Mouse (Mus musculus) forebrain, embryonic 15.5 days (tissue): ENCODE measurements at regions not wholly inside any gene's neighbourhood (a gene's known extent, or its start where the extent isn't known, plus 50 kb on each side); places are given as distances from the start of the nearest gene placed in this dataset.
A peak's percentile ranks its signal among the peaks of the same experiment; 100 is the strongest.

Experiments
- ATAC-seq: fragments of 200-750 bp; cut with Nextera tagmentation; replicated peaks from 2 replicates; pipeline ENCODE4 v1.8.0; 2017; ENCODE audit warnings: mild to moderate bottlenecking, moderate TSS enrichment, moderate library complexity
- H3K27ac ChIP-seq: fragments of 300-500 bp; sonication (generic); replicated peaks from 2 replicates; pipeline ENCODE4 v1.5.1; 2015; ENCODE audit warnings: mild to moderate bottlenecking, inconsistent platforms
- H3K27me3 ChIP-seq: fragments of 300-500 bp; sonication (generic); 2 replicates; pipeline ENCODE4 v1.6.1; 2015; ENCODE audit warnings: inconsistent platforms
- H3K36me3 ChIP-seq: fragments of 300-500 bp; sonication (generic); 2 replicates; pipeline ENCODE4 v1.6.1; 2015; ENCODE audit warnings: mild to moderate bottlenecking, inconsistent platforms
- H3K4me1 ChIP-seq: fragments of 300-500 bp; sonication (generic); 2 replicates; pipeline ENCODE4 v1.6.1; 2015; ENCODE audit warnings: inconsistent platforms
- H3K4me2 ChIP-seq: fragments of 300-500 bp; sonication (generic); replicated peaks from 2 replicates; pipeline ENCODE4 v1.6.1; 2015; ENCODE audit warnings: mild to moderate bottlenecking, inconsistent platforms
- H3K4me3 ChIP-seq: fragments of 300-500 bp; sonication (generic); 2 replicates; pipeline ENCODE4 v1.5.1; 2015; ENCODE audit warnings: mild to moderate bottlenecking, inconsistent platforms
- H3K9ac ChIP-seq: fragments of 300-500 bp; sonication (generic); replicated peaks from 2 replicates; pipeline ENCODE4 v1.6.1; 2015; ENCODE audit warnings: mild to moderate bottlenecking, inconsistent platforms
- H3K9me3 ChIP-seq: fragments of 300-500 bp; sonication (generic); 2 replicates; pipeline ENCODE4 v1.6.1; 2016; ENCODE audit warnings: inconsistent platforms
- WGBS: fragments of 180-500 bp; shearing (Covaris S2); methylation state at CpG from one replicate; pipeline ENCODE4 v1.1.7; 2015; ENCODE audit warnings: mixed read lengths; 5-methylcytosine and 5-hydroxymethylcytosine counted together

GRCm38 (mm10) chr4:55166266-55166665 is 183.6 kb upstream of the Rad23b start:
- no peak for ATAC-seq
- Histone ChIP-seq H3K27me3 (no peaks in the 10 kb centered on the region), H3K4me2 (no peak overlapping the region), H3K9ac (no peak overlapping the region), H3K27ac (peak overlapping the region; percentile 69; the same call in 1 of the 2 replicates), H3K4me1 (no peaks in the 10 kb centered on the region), H3K4me3 (no peak overlapping the region), H3K36me3 (no peaks in the 10 kb centered on the region), H3K9me3 (no peaks in the 10 kb centered on the region)
- WGBS: 69% methylated on average over 6 of the region's 6 CpGs

- no peak overlapping the region for H3K4me2 ChIP-seq
- WGBS: 84% methylated on average over 7 of the region's 7 CpGs
- H3K9ac ChIP-seq: no peak overlapping the region
- no peaks in the 10 kb centered on the region for H3K36me3 ChIP-seq
- no peak for ATAC-seq
- no peak overlapping the region for H3K4me3 ChIP-seq
- H3K27me3 ChIP-seq: no peaks in the 10 kb centered on the region
- no peaks in the 10 kb centered on the region for H3K4me1 ChIP-seq
- H3K27ac ChIP-seq: no peak overlapping the region
- H3K9me3 ChIP-seq: no peaks in the 10 kb centered on the region
Observed at GRCm38 (mm10) chr4:55169063-55169462, 180.8 kb upstream of the Rad23b start.

GRCm38 (mm10) chr4:55172334-55172891 is 177.4 kb upstream of the Rad23b start:
- Histone ChIP-seq H3K9ac (no peak overlapping the region), H3K4me3 (no peak overlapping the region), H3K36me3 (no peaks in the 10 kb centered on the region), H3K27ac (no peak overlapping the region), H3K4me1 (no peaks in the 10 kb centered on the region), H3K9me3 (no peaks in the 10 kb centered on the region), H3K27me3 (no peaks in the 10 kb centered on the region), H3K4me2 (no peak overlapping the region)
- WGBS: 88% methylated on average over 6 of the region's 6 CpGs
- ATAC-seq: no peak

GRCm38 (mm10) chr4:55176026-55176425 is 173.8 kb upstream of the Rad23b start:
- no peaks in the 10 kb centered on the region for H3K36me3 ChIP-seq
- no peak overlapping the region for H3K27ac ChIP-seq
- H3K27me3 ChIP-seq: no peaks in the 10 kb centered on the region
- H3K4me3 ChIP-seq: no peak overlapping the region
- no peak overlapping the region for H3K9ac ChIP-seq
- no peak for ATAC-seq
- H3K4me1 ChIP-seq: no peaks in the 10 kb centered on the region
- H3K9me3 ChIP-seq: no peaks in the 10 kb centered on the region
- 72% methylated on average over 3 of the region's 3 CpGs for whole genome bisulfite sequencing
- no peak overlapping the region for H3K4me2 ChIP-seq

- Histone ChIP-seq H3K4me1 (no peaks in the 10 kb centered on the region), H3K27me3 (no peaks in the 10 kb centered on the region), H3K36me3 (no peaks in the 10 kb centered on the region), H3K4me3 (no peak overlapping the region), H3K4me2 (no peak overlapping the region), H3K9ac (no peak overlapping the region), H3K27ac (no peak overlapping the region), H3K9me3 (no peaks in the 10 kb centered on the region)
- 86% methylated on average over 2 of the region's 2 CpGs for WGBS
- ATAC-seq: no peak
Observed at GRCm38 (mm10) chr4:55179456-55179855, 170.4 kb upstream of the Rad23b start.

GRCm38 (mm10) chr4:55183519-55183918 is 166.3 kb upstream of the Rad23b start:
- WGBS: 61% methylated on average over 3 of the region's 3 CpGs
- peak; percentile 92 for ATAC-seq
- Histone ChIP-seq H3K4me3 (no peak overlapping the region), H3K9me3 (no peaks in the 10 kb centered on the region), H3K27ac (0 out of 2 replicates have a peak overlapping the region, but pooled peaks have one; percentile 17), H3K36me3 (no peaks in the 10 kb centered on the region), H3K4me2 (no peak overlapping the region), H3K9ac (no peak overlapping the region), H3K27me3 (no peaks in the 10 kb centered on the region), H3K4me1 (no peaks in the 10 kb centered on the region)

- Histone ChIP-seq H3K36me3 (no peaks in the 10 kb centered on the region), H3K27ac (no peak overlapping the region), H3K4me3 (no peak overlapping the region), H3K4me2 (no peak overlapping the region), H3K9me3 (no peaks in the 10 kb centered on the region), H3K27me3 (no peaks in the 10 kb centered on the region), H3K9ac (no peak overlapping the region), H3K4me1 (peaks cover 6% of the 10 kb centered on the region; the same call in 1 of the 2 replicates)
- ATAC-seq: no peak
- 70% methylated on average over 7 of the region's 7 CpGs for WGBS
Observed at GRCm38 (mm10) chr4:55188716-55189115, 161.1 kb upstream of the Rad23b start.

- Histone ChIP-seq H3K4me3 (no peak overlapping the region), H3K9ac (no peak overlapping the region), H3K36me3 (no peaks in the 10 kb centered on the region), H3K27me3 (no peaks in the 10 kb centered on the region), H3K27ac (no peak overlapping the region), H3K4me1 (peaks cover 6% of the 10 kb centered on the region; the same call in 1 of the 2 replicates), H3K4me2 (no peak overlapping the region), H3K9me3 (no peaks in the 10 kb centered on the region)
- WGBS: 76% methylated on average over 6 of the region's 6 CpGs
- no peak for ATAC-seq
Observed at GRCm38 (mm10) chr4:55190586-55190985, 159.3 kb upstream of the Rad23b start.

- Histone ChIP-seq H3K9ac (no peak overlapping the region), H3K4me2 (no peak overlapping the region), H3K36me3 (no peaks in the 10 kb centered on the region), H3K27ac (no peak overlapping the region), H3K27me3 (no peaks in the 10 kb centered on the region), H3K9me3 (no peaks in the 10 kb centered on the region), H3K4me3 (no peak overlapping the region), H3K4me1 (peaks cover 6% of the 10 kb centered on the region; the same call in 1 of the 2 replicates)
- ATAC-seq: no peak
- WGBS: 92% methylated on average over 1 of the region's 1 CpGs
Observed at GRCm38 (mm10) chr4:55194061-55194460, 155.8 kb upstream of the Rad23b start.

GRCm38 (mm10) chr4:55194552-55194951 is 155.3 kb upstream of the Rad23b start:
- Histone ChIP-seq H3K4me3 (no peak overlapping the region), H3K36me3 (no peaks in the 10 kb centered on the region), H3K9ac (no peak overlapping the region), H3K27ac (peak overlapping the region; percentile 9; the same call in 1 of the 2 replicates), H3K4me1 (peaks cover 6% of the 10 kb centered on the region; the same call in 1 of the 2 replicates), H3K4me2 (no peak overlapping the region), H3K27me3 (no peaks in the 10 kb centered on the region), H3K9me3 (no peaks in the 10 kb centered on the region)
- 68% methylated on average over 4 of the region's 4 CpGs for WGBS
- peak; percentile 67 for ATAC-seq

GRCm38 (mm10) chr4:55203731-55204710 is 145.8 kb upstream of the Rad23b start:
- Histone ChIP-seq H3K36me3 (no peaks in the 10 kb centered on the region), H3K27ac (no peak overlapping the region), H3K4me2 (no peak overlapping the region), H3K9me3 (no peaks in the 10 kb centered on the region), H3K4me3 (no peak overlapping the region), H3K27me3 (no peaks in the 10 kb centered on the region), H3K4me1 (peaks cover 13% of the 10 kb centered on the region), H3K9ac (no peak overlapping the region)
- WGBS: 49% methylated on average over 20 of the region's 20 CpGs
- no peak for ATAC-seq

GRCm38 (mm10) chr4:55206226-55206625 is 143.6 kb upstream of the Rad23b start:
- Histone ChIP-seq H3K27ac (no peak overlapping the region), H3K4me2 (no peak overlapping the region), H3K27me3 (no peaks in the 10 kb centered on the region), H3K4me1 (peaks cover 15% of the 10 kb centered on the region), H3K9ac (no peak overlapping the region), H3K9me3 (no peaks in the 10 kb centered on the region), H3K36me3 (no peaks in the 10 kb centered on the region), H3K4me3 (no peak overlapping the region)
- no peak for ATAC-seq
- 86% methylated on average over 3 of the region's 3 CpGs for WGBS
